Mouse (Mus musculus): ENCODE measurements around the gene Fosl1. TPM values are rescaled to one million over a fixed set of nuclear protein-coding genes. Genes with fewer than 3 reads are reported as not detected.
"Not testable (repeated sequence)": the region's sequence is repeated elsewhere in the genome, so short reads cannot be mapped to it uniquely, and the experiment has no call there.

Fosl1 gene
- polyA plus RNA-seq, 1 experiment, result 0.50 TPM

DNA sequence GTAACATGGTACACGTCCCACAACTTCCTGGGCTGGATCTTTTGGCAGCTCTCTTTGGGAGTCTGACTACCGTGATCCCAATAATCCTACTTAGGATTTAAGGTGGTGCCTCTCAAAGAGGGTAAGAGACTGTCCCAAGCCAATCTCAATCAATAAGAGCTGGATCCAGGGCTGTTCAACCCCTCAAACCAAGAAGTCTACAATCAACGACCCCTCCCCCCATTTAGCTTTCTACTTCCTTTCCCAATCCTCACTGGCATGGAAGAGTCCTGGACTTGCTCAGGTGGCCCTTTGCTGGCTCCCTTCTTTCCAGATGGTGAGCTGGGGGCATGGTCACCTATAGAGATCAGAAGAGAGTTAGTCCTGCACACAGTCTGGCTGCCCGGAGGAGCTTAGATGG is 39.4 kb downstream of the Fosl1 start:
- no peak overlapping the region for H3K27ac ChIP-seq (ENCODE audit: insufficient read depth, low read depth, low read length)
- TF ChIP-seq CTCF (IDR thresholded peaks at IDR 0.05; ENCODE audit: low read depth, low read length) (no peak), POLR2A (IDR thresholded peaks at IDR 0.05; ENCODE audit: borderline replicate concordance, low read depth, low read length) (no peak)
- H3K4me3 ChIP-seq (ENCODE audit: insufficient read depth, low read length), result no peak overlapping the region; the same call in 1 of the 2 replicates
- peaks cover 9% of the 10 kb centered on the region for H3K4me1 ChIP-seq (ENCODE audit: control insufficient read depth, insufficient read depth, low read length)

DNA sequence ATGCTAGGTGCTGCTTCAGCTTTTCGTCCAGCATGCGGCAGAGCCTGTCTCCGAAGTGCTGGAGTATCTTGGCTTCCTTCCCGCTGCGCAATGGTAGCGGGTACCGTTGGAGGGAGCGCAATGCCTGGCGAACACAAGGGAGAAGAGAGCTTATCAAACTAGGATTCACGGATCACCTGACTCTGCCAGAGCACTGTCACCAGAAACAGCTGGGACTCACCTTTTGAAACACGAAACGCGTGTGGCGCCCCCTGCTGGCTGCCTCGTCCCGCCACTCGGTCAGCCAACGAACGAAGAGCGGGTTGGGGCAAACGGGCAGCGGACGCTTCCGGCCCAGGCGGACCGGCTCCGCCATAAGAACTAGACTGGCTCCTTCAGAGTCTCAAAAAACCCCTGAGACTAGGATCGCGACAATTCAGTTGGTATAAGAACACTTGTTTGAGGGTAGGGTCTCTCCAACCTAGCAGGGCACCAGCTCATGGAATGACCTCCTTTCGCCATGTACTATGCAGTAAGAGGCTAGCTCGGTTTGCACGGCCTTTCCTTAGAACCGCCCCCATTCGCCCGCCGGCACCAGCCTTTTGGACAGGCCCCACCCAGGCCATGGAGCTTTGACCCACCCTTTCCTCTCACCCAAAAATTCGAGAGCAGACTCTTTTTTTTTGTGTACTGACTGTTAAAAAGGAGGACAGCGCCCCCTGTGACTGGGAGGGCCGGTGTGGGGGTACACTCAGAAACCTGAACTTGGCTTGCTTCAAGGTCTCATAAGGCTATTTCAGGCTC is 40.6 kb downstream of the Fosl1 start, which contains the start of gene Mus81:
Mus81 (minus strand) TSS at position 635 of the 783 bp plus-strand sequence.
- TF ChIP-seq POLR2A (IDR thresholded peaks at IDR 0.05; ENCODE audit: borderline replicate concordance, low read depth, low read length), result no peak; the same call in none of the 2 replicates
- peak; percentile 96 for TF ChIP-seq CTCF (IDR thresholded peaks at IDR 0.05; ENCODE audit: low read depth, low read length)
- Histone ChIP-seq H3K4me1 (ENCODE audit: control insufficient read depth, insufficient read depth, low read length) (peaks cover 12% of the 10 kb centered on the region), H3K27ac (ENCODE audit: insufficient read depth, low read depth, low read length) (peak within 1 kb of the TSS; percentile 87), H3K4me3 (ENCODE audit: insufficient read depth, low read length) (peak within 1 kb of the TSS; percentile 72)

GRCm38 (mm10) chr19:5488878-5489571 is 41.7 kb downstream of the Fosl1 start:
- Histone ChIP-seq H3K27ac (ENCODE audit: insufficient read depth, low read depth, low read length) (peak overlapping the region; percentile 72), H3K4me3 (ENCODE audit: insufficient read depth, low read length) (peak overlapping the region; percentile 65), H3K4me1 (ENCODE audit: control insufficient read depth, insufficient read depth, low read length) (peaks cover 12% of the 10 kb centered on the region)
- TF ChIP-seq POLR2A (IDR thresholded peaks at IDR 0.05; ENCODE audit: borderline replicate concordance, low read depth, low read length) (no peak), CTCF (IDR thresholded peaks at IDR 0.05; ENCODE audit: low read depth, low read length) (no peak)

- Histone ChIP-seq H3K27ac (ENCODE audit: insufficient read depth, low read depth, low read length) (peak overlapping the region; percentile 72), H3K4me1 (ENCODE audit: control insufficient read depth, insufficient read depth, low read length) (peaks cover 12% of the 10 kb centered on the region)
- not testable (repeated sequence) for H3K4me3 ChIP-seq (ENCODE audit: insufficient read depth, low read length)
Measured at GRCm38 (mm10) chr19:5489721-5490120, 42.4 kb downstream of the Fosl1 start.

DNA sequence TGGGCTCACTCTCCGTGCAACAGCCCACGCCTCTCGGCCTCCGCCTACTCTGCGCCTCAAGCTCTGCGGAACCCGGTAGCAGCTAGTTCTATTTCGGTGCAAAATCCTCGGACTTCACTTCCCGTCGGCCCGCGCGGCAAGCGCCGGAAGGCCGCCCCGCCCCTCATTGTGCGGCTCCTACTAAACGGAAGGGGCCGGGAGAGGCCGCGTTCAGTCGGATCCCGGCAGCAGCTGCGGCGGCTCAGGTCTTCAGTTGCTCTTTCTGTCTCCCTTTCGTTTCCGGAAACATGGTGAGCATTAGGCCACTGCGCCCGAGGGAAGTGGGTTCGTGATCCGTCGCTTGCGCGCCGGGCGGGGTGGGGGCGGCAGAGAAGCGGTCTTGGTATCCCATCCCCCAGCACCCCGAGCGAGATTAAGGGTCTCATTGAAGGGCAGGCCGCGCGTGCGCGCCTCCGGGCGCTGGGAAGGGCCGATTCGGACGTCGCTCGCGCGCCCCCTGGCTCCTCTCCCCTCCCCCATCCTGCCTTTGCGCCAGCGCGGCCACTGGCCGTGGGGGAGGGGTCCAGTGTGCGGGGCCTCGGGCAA is 43.1 kb downstream of the Fosl1 start, which contains the start of gene Cfl1:
Cfl1 (plus strand) TSS at position 143 of the 585 bp plus-strand sequence.
- Histone ChIP-seq H3K4me1 (ENCODE audit: control insufficient read depth, insufficient read depth, low read length) (peaks cover 12% of the 10 kb centered on the region), H3K4me3 (ENCODE audit: insufficient read depth, low read length) (peak within 1 kb of the TSS; percentile 86), H3K27ac (ENCODE audit: insufficient read depth, low read depth, low read length) (peak within 1 kb of the TSS; percentile 97)
- TF ChIP-seq CTCF (IDR thresholded peaks at IDR 0.05; ENCODE audit: low read depth, low read length), result no peak
- peak; percentile 54; the same call in 1 of the 2 replicates for TF ChIP-seq POLR2A (IDR thresholded peaks at IDR 0.05; ENCODE audit: borderline replicate concordance, low read depth, low read length)

- TF ChIP-seq POLR2A (IDR thresholded peaks at IDR 0.05; ENCODE audit: borderline replicate concordance, low read depth, low read length) (0 out of 2 replicates have a peak, but pooled peaks have one; percentile 45), CTCF (IDR thresholded peaks at IDR 0.05; ENCODE audit: low read depth, low read length) (no peak)
- peak overlapping the region; percentile 86 for H3K4me3 ChIP-seq (ENCODE audit: insufficient read depth, low read length)
- H3K27ac ChIP-seq (ENCODE audit: insufficient read depth, low read depth, low read length), result peak overlapping the region; percentile 97
- H3K4me1 ChIP-seq (ENCODE audit: control insufficient read depth, insufficient read depth, low read length), result peaks cover 12% of the 10 kb centered on the region
Measured at GRCm38 (mm10) chr19:5490898-5491708, 43.8 kb downstream of the Fosl1 start.

GRCm38 (mm10) chr19:5492641-5493040 is 45.3 kb downstream of the Fosl1 start:
- H3K4me3 ChIP-seq (ENCODE audit: insufficient read depth, low read length), result peak overlapping the region; percentile 86
- no peak overlapping the region for H3K27ac ChIP-seq (ENCODE audit: insufficient read depth, low read depth, low read length)
- no peak for TF ChIP-seq POLR2A (IDR thresholded peaks at IDR 0.05; ENCODE audit: borderline replicate concordance, low read depth, low read length)
- TF ChIP-seq CTCF (IDR thresholded peaks at IDR 0.05; ENCODE audit: low read depth, low read length), result no peak
- peaks cover 3% of the 10 kb centered on the region for H3K4me1 ChIP-seq (ENCODE audit: control insufficient read depth, insufficient read depth, low read length)

DNA sequence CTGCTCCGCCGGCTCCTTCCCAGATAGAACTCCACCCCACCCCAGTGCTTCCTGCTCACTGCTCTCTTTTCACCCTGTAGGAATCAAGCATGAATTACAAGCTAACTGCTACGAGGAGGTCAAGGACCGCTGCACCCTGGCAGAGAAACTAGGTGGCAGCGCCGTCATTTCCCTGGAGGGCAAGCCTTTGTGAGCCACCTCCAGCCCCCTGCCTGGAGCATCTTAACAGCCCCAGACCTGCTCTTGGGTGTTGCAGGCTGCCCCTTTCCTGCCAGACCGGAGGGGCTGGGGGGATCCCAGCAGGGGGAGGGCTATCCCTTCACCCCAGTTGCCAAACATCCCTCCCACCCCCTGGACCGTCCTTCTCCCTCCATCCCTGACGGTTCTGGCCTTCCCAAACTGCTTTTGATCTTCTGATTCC is 46.0 kb downstream of the Fosl1 start:
- not testable (repeated sequence) for H3K4me1 ChIP-seq (ENCODE audit: control insufficient read depth, insufficient read depth, low read length); H3K4me3 ChIP-seq (ENCODE audit: insufficient read depth, low read length); H3K27ac ChIP-seq (ENCODE audit: insufficient read depth, low read depth, low read length)

DNA sequence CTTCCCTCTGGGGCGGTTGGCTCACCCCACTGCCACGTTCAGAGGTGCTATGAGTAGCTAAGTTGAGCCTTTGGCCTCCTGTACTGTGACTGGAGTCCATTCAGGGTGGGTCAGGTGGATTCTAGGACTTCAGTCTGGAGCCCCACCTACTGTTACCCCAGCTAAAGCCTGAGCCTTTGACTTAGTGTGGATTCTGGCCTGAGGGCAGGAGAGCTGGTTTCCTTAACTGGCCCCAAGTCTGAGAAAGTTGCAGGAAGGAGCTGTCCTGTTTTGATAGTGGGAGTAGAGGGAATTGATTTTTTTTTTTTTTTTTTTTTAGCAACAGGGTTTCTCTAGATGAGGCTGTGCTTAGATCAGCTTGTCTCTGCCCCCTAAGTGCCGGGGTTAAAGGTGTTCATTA is 47.0 kb downstream of the Fosl1 start:
- TF ChIP-seq CTCF (IDR thresholded peaks at IDR 0.05; ENCODE audit: low read depth, low read length) (no peak), POLR2A (IDR thresholded peaks at IDR 0.05; ENCODE audit: borderline replicate concordance, low read depth, low read length) (no peak)
- Histone ChIP-seq H3K4me1 (ENCODE audit: control insufficient read depth, insufficient read depth, low read length) (peaks cover 3% of the 10 kb centered on the region), H3K4me3 (ENCODE audit: insufficient read depth, low read length) (no peak overlapping the region), H3K27ac (ENCODE audit: insufficient read depth, low read depth, low read length) (no peak overlapping the region)
